Mouse (Mus musculus) kidney, embryonic 15.5 days (tissue): ENCODE data around the gene 1700013F07Rik. TPM values are rescaled to one million over a fixed set of nuclear protein-coding genes. Genes with fewer than 3 reads are reported as not detected.

Experiments
- ATAC-seq: fragments of 200-750 bp; cut with Nextera tagmentation; replicated peaks from 2 replicates; pipeline ENCODE4 v1.8.0; 2017; ENCODE audit warnings: moderate TSS enrichment; ENCODE audit not compliant: low FRiP score
- H3K27ac ChIP-seq: fragments of 300-500 bp; sonication (generic); 2 replicates; pipeline ENCODE4 v1.5.1; 2015; ENCODE audit warnings: mild to moderate bottlenecking, inconsistent platforms
- H3K27me3 ChIP-seq: fragments of 300-500 bp; sonication (generic); 2 replicates; pipeline ENCODE4 v1.6.1; 2015; ENCODE audit warnings: inconsistent platforms
- H3K36me3 ChIP-seq: fragments of 300-500 bp; sonication (generic); 2 replicates; pipeline ENCODE4 v1.6.1; 2015; ENCODE audit warnings: inconsistent platforms
- H3K4me1 ChIP-seq: fragments of 300-500 bp; sonication (generic); 2 replicates; pipeline ENCODE4 v1.6.1; 2015; ENCODE audit warnings: inconsistent platforms
- H3K4me2 ChIP-seq: fragments of 300-500 bp; sonication (generic); 2 replicates; pipeline ENCODE4 v1.6.1; 2015; ENCODE audit warnings: moderate library complexity, mild to moderate bottlenecking, inconsistent platforms
- H3K4me3 ChIP-seq: fragments of 300-500 bp; sonication (generic); replicated peaks from 2 replicates; pipeline ENCODE4 v1.5.1; 2015; ENCODE audit warnings: mild to moderate bottlenecking, inconsistent platforms
- H3K9ac ChIP-seq: fragments of 300-500 bp; sonication (generic); 2 replicates; pipeline ENCODE4 v1.6.1; 2015; ENCODE audit warnings: mild to moderate bottlenecking, inconsistent platforms
- H3K9me3 ChIP-seq: fragments of 300-500 bp; sonication (generic); replicated peaks from 2 replicates; pipeline ENCODE4 v1.6.1; 2016; ENCODE audit warnings: inconsistent platforms
- WGBS: fragments of 180-500 bp; shearing (Covaris S2); methylation state at CpG from one replicate; pipeline ENCODE4 v1.1.7; 2015; ENCODE audit warnings: mixed read lengths; 5-methylcytosine and 5-hydroxymethylcytosine counted together
- microRNA-seq: library from miRNA; unstranded; fragments of <30 nt; microRNA quantifications from one replicate; pipeline ENCODE4, GENCODE M21; 2016
- polyA plus RNA-seq: library from polyadenylated mRNA; unstranded; fragments of >200 nt; fragmentation: Nextera tagmentation; extraction: Ambion mirVana; gene quantifications from 2 replicates; pipeline ENCODE4 v1.2.1, GENCODE M21; 2015

The 1700013F07Rik gene
- polyA plus RNA-seq, 1 experiment from 2014 or later = not detected

DNA sequence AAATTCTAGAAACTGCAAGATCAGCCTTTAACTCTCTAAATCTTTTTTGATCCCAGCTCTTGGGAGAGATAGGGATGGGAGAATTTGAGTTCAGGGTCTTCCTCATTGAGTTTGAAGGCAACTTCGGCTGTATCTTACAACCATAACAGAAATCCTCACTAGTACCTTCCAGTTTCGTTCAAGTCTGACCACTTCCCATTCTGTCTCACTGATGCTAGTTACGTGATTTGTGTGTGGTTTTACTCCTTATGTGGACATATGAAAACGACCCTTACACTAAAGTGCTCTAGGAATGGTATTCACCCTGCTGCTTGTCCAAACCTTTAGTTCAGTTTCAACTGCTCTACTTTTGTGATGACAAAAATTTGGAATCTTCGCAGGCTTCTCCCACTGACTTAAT, 40.1 kb downstream of the 1700013F07Rik start:
- 89% methylated on average over 5 of the region's 5 CpGs for WGBS
- H3K4me1 ChIP-seq = peaks cover 14% of the 10 kb centered on the region

DNA sequence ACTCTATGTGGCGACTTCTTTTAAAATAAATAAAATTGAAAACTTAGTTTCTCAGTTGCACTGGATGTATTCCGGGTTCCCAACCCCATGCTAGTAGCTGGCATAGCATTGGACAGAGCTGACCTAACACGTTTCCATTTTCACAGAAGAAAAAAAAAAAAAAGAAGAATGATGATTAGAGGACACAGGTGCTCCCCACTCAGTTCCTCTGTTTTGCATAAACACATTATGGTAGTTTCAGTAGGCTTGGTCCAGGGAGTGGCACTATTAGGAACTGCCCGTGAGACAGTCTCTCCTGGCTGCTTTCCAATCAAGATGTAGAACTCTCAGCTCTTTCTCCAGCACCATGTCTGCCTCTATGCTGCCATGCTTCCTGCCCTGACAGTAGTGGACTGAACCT, 50.6 kb downstream of the 1700013F07Rik start:
- 78% methylated on average over 4 of the region's 4 CpGs for WGBS
- no peak overlapping the region for H3K9ac ChIP-seq

More for the DNA sequence above, 40.1 kb downstream of the 1700013F07Rik start:
- no peak for ATAC-seq
- H3K9me3 ChIP-seq = no peaks in the 10 kb centered on the region
- peaks cover 9% of the 10 kb centered on the region; the same call in 1 of the 2 replicates for H3K36me3 ChIP-seq
- H3K4me2 ChIP-seq = no peak overlapping the region
- no peak overlapping the region for H3K4me3 ChIP-seq
- H3K27ac ChIP-seq = no peak overlapping the region
- H3K9ac ChIP-seq = no peak overlapping the region
- H3K27me3 ChIP-seq = no peaks in the 10 kb centered on the region

DNA sequence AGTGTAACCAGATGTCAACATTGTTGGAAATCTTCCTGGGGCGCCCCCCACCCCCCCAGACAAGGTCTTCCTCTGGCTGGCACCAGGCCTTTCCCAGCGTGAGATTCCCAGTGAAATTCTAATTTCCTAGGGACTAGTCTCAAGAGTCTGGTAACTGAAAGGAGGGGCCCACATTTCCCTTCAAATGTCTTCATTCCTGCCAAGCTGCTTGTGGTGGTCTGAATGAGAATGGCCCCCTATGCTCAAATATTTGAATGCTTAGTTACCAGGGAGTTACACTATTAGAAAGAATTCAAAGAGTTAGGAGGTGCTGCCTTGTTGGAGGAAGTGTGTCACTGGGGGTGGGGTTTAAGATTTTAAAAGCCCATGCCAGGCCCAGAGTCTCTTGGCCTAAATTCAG, 54.5 kb downstream of the 1700013F07Rik start:
- peaks cover 9% of the 10 kb centered on the region; the same call in 1 of the 2 replicates for H3K4me1 ChIP-seq
- H3K9ac ChIP-seq = no peak overlapping the region
- no peaks in the 10 kb centered on the region for H3K27me3 ChIP-seq
- no peak overlapping the region for H3K4me3 ChIP-seq
- ATAC-seq = no peak
- H3K27ac ChIP-seq = no peak overlapping the region
- WGBS = 59% methylated on average over 2 of the region's 2 CpGs
- H3K36me3 ChIP-seq = no peaks in the 10 kb centered on the region
- H3K4me2 ChIP-seq = no peak overlapping the region
- no peaks in the 10 kb centered on the region for H3K9me3 ChIP-seq

More for the DNA sequence above, 50.6 kb downstream of the 1700013F07Rik start:
- Histone ChIP-seq H3K4me3 (no peak overlapping the region), H3K4me1 (no peaks in the 10 kb centered on the region), H3K4me2 (no peak overlapping the region), H3K9me3 (no peaks in the 10 kb centered on the region), H3K27ac (no peak overlapping the region), H3K27me3 (no peaks in the 10 kb centered on the region), H3K36me3 (peaks cover 8% of the 10 kb centered on the region; the same call in 1 of the 2 replicates)
- ATAC-seq = no peak

GRCm38 (mm10) chr3:108590786-108591529, 57.0 kb downstream of the 1700013F07Rik start, which contains the start of gene Wdr47:
Wdr47 (plus strand) TSS chr3:108591279.
- 6% methylated on average over 44 of the region's 44 CpGs for WGBS

GRCm38 (mm10) chr3:108591530-108592522, 57.9 kb downstream of the 1700013F07Rik start:
- Histone ChIP-seq H3K9ac (peak overlapping the region; percentile 68), H3K4me1 (peaks cover 9% of the 10 kb centered on the region; the same call in 1 of the 2 replicates), H3K36me3 (no peaks in the 10 kb centered on the region), H3K27me3 (no peaks in the 10 kb centered on the region), H3K9me3 (no peaks in the 10 kb centered on the region), H3K4me3 (peak overlapping the region; percentile 79), H3K4me2 (peak overlapping the region; percentile 98), H3K27ac (peak overlapping the region; percentile 85)
- under 1% methylated on average over 61 of the region's 61 CpGs for WGBS
- peak; percentile 85 for ATAC-seq

More at GRCm38 (mm10) chr3:108590786-108591529, 57.0 kb downstream of the 1700013F07Rik start, which contains the start of gene Wdr47:
- H3K4me2 ChIP-seq = peak within 1 kb of the TSS; percentile 98
- H3K4me1 ChIP-seq = peaks cover 9% of the 10 kb centered on the region; the same call in 1 of the 2 replicates
- peak within 1 kb of the TSS; percentile 79 for H3K4me3 ChIP-seq
- peak within 1 kb of the TSS; percentile 68 for H3K9ac ChIP-seq
- no peaks in the 10 kb centered on the region for H3K27me3 ChIP-seq
- H3K9me3 ChIP-seq = no peaks in the 10 kb centered on the region
- H3K27ac ChIP-seq = peak within 1 kb of the TSS; percentile 85
- no peaks in the 10 kb centered on the region for H3K36me3 ChIP-seq
- peak; percentile 99 for ATAC-seq

Small RNAs within 50 kb of the gene (microRNA-seq; reads per million reads assigned to microRNA genes)
- not detected for gene Gm22860

Other genes starting within 250 kb of the 1700013F07Rik start
- not detected in 2 replicates for gene Mybphl, start 169.2 kb upstream of the 1700013F07Rik start, polyA plus RNA-seq
- gene Psrc1, start 150.3 kb upstream of the 1700013F07Rik start, polyA plus RNA-seq = 47.2 and 48.8 TPM in 2 replicates
- gene Celsr2, start 118.6 kb upstream of the 1700013F07Rik start, polyA plus RNA-seq = 19.3 and 21.6 TPM in 2 replicates
- gene Sars, start 88.9 kb upstream of the 1700013F07Rik start, polyA plus RNA-seq = 126 and 131 TPM in 2 replicates
- 1.00 and 1.1 TPM in 2 replicates for gene 5330417C22Rik, start 2.4 kb downstream of the 1700013F07Rik start, polyA plus RNA-seq
- gene Tmem167b, start 28.3 kb downstream of the 1700013F07Rik start, polyA plus RNA-seq = 34.0 and 35.6 TPM in 2 replicates
- 34.2 and 42.9 TPM in 2 replicates for gene Taf13, start 37.5 kb downstream of the 1700013F07Rik start, polyA plus RNA-seq
- gene Wdr47, start 57.1 kb downstream of the 1700013F07Rik start, polyA plus RNA-seq = 8.4 and 10.9 TPM in 2 replicates
- gene Clcc1, start 119.8 kb downstream of the 1700013F07Rik start, polyA plus RNA-seq = 66.9 and 69.4 TPM in 2 replicates
- gene Gpsm2, start 188.2 kb downstream of the 1700013F07Rik start, polyA plus RNA-seq = 43.3 and 45.1 TPM in 2 replicates
- 0.05 and 0.10 TPM in 2 replicates for gene Aknad1, start 205.5 kb downstream of the 1700013F07Rik start, polyA plus RNA-seq